Mouse (Mus musculus): ENCODE results near the gene Rfng. TPM values are rescaled to one million over a fixed set of nuclear protein-coding genes. Genes with fewer than 3 reads are reported as not detected.
"Not testable (repeated sequence)": the region's sequence is repeated elsewhere in the genome, so short reads cannot be mapped to it uniquely, and the experiment has no call there.

Gene Rfng
- total RNA-seq, 1 experiment from 2014 or later, result 5.9 TPM

- ATAC-seq (ENCODE audit: extremely low read depth, insufficient number of reproducible peaks, low FRiP score, poor library complexity, severe bottlenecking), result no peak
Observed at GRCm38 (mm10) chr11:120818251-120818650, 34.2 kb upstream of the Rfng start.

GRCm38 (mm10) chr11:120817358-120817757 is 33.4 kb upstream of the Rfng start:
- ATAC-seq (ENCODE audit: extremely low read depth, insufficient number of reproducible peaks, low FRiP score, poor library complexity, severe bottlenecking), result no peak

GRCm38 (mm10) chr11:120812068-120812467 is 28.1 kb upstream of the Rfng start:
- no peak for ATAC-seq (ENCODE audit: extremely low read depth, insufficient number of reproducible peaks, low FRiP score, poor library complexity, severe bottlenecking)

- ATAC-seq (ENCODE audit: extremely low read depth, insufficient number of reproducible peaks, low FRiP score, poor library complexity, severe bottlenecking), result no peak
Observed at GRCm38 (mm10) chr11:120808010-120808409, 24.0 kb upstream of the Rfng start.

- ATAC-seq (ENCODE audit: extremely low read depth, insufficient number of reproducible peaks, low FRiP score, poor library complexity, severe bottlenecking), result no peak
Observed at GRCm38 (mm10) chr11:120805375-120806298, 21.6 kb upstream of the Rfng start.

GRCm38 (mm10) chr11:120804769-120805168 is 20.8 kb upstream of the Rfng start:
- ATAC-seq (ENCODE audit: extremely low read depth, insufficient number of reproducible peaks, low FRiP score, poor library complexity, severe bottlenecking), result no peak

GRCm38 (mm10) chr11:120804274-120804673 is 20.3 kb upstream of the Rfng start:
- no peak for ATAC-seq (ENCODE audit: extremely low read depth, insufficient number of reproducible peaks, low FRiP score, poor library complexity, severe bottlenecking)

- ATAC-seq (ENCODE audit: extremely low read depth, insufficient number of reproducible peaks, low FRiP score, poor library complexity, severe bottlenecking), result peak; percentile 77
Observed at GRCm38 (mm10) chr11:120800061-120800904, 16.3 kb upstream of the Rfng start.

GRCm38 (mm10) chr11:120799316-120799890 is 15.4 kb upstream of the Rfng start:
- no peak for ATAC-seq (ENCODE audit: extremely low read depth, insufficient number of reproducible peaks, low FRiP score, poor library complexity, severe bottlenecking)

GRCm38 (mm10) chr11:120798244-120798643 is 14.2 kb upstream of the Rfng start:
- no peak for ATAC-seq (ENCODE audit: extremely low read depth, insufficient number of reproducible peaks, low FRiP score, poor library complexity, severe bottlenecking)

- ATAC-seq (ENCODE audit: extremely low read depth, insufficient number of reproducible peaks, low FRiP score, poor library complexity, severe bottlenecking), result no peak
Observed at GRCm38 (mm10) chr11:120796614-120796946, 12.6 kb upstream of the Rfng start.

- peak; percentile 90 for ATAC-seq (ENCODE audit: extremely low read depth, insufficient number of reproducible peaks, low FRiP score, poor library complexity, severe bottlenecking)
Observed at GRCm38 (mm10) chr11:120795756-120796613, 12.0 kb upstream of the Rfng start, which contains the start of gene Dus1l. Dus1l (minus strand) TSS chr11:120796403.

GRCm38 (mm10) chr11:120792652-120793051 is 8.6 kb upstream of the Rfng start:
- ATAC-seq (ENCODE audit: extremely low read depth, insufficient number of reproducible peaks, low FRiP score, poor library complexity, severe bottlenecking), result no peak

- no peak for ATAC-seq (ENCODE audit: extremely low read depth, insufficient number of reproducible peaks, low FRiP score, poor library complexity, severe bottlenecking)
Observed at GRCm38 (mm10) chr11:120789810-120790209, 5.8 kb upstream of the Rfng start.

GRCm38 (mm10) chr11:120789355-120789754 is 5.3 kb upstream of the Rfng start:
- no peak for ATAC-seq (ENCODE audit: extremely low read depth, insufficient number of reproducible peaks, low FRiP score, poor library complexity, severe bottlenecking)

- not testable (repeated sequence) for ATAC-seq (ENCODE audit: extremely low read depth, insufficient number of reproducible peaks, low FRiP score, poor library complexity, severe bottlenecking)
Observed at GRCm38 (mm10) chr11:120788460-120788859, 4.5 kb upstream of the Rfng start.

GRCm38 (mm10) chr11:120785145-120785544 is 1.1 kb upstream of the Rfng start:
- ATAC-seq (ENCODE audit: extremely low read depth, insufficient number of reproducible peaks, low FRiP score, poor library complexity, severe bottlenecking), result no peak

GRCm38 (mm10) chr11:120783426-120784063 is 462 bp downstream of the Rfng start:
- ATAC-seq (ENCODE audit: extremely low read depth, insufficient number of reproducible peaks, low FRiP score, poor library complexity, severe bottlenecking), result no peak

Data from neutrophil, adult 5-6 weeks (primary cell).